Mouse (Mus musculus) bone marrow macrophage, adult 2 months (primary cell): ENCODE measurements around the gene Tert.

Source experiments
- CTCF ChIP-seq: IDR thresholded peaks from 2 replicates; pipeline ENCODE4 v1.5.1; 2012; ENCODE audit warnings: low read depth, mild to moderate bottlenecking, low read length, moderate library complexity
- POLR2A ChIP-seq: IDR thresholded peaks from 2 replicates; pipeline ENCODE4 v1.6.1; 2012; ENCODE audit warnings: mild to moderate bottlenecking, low read depth, low read length, borderline replicate concordance

GRCm38 (mm10) chr13:73654976-73655375 lies 28.3 kb downstream of the Tert start:
- TF ChIP-seq CTCF, result no peak
- no peak for TF ChIP-seq POLR2A
